Mouse (Mus musculus) inflammation-experienced regulatory T-cells, adult 6 months (primary cell): Measurements from ENCODE around the gene Rhoj. TPM values are rescaled to one million over a fixed set of nuclear protein-coding genes. Genes with fewer than 3 reads are reported as not detected.
"Not testable (repeated sequence)": the region's sequence is repeated elsewhere in the genome, so short reads cannot be mapped to it uniquely, and the experiment has no call there.

Experiments used
- ATAC-seq: one replicate; pipeline ENCODE4 v1.8.0; 2017
- polyA plus RNA-seq, 3 experiments: library from polyadenylated mRNA; unstranded; fragments of 100-300 nt; shearing (Covaris generic); gene quantifications; one replicate each; pipeline ENCODE4 v1.2.1; 2017

The Rhoj gene
- polyA plus RNA-seq, 3 experiments from 2014 or later = 0.30 to 1.0 TPM; not detected in 1

GRCm38 (mm10) chr12:75397077-75397476 is 89.0 kb downstream of the Rhoj start:
- no peak for ATAC-seq

GRCm38 (mm10) chr12:75412964-75413363 is 104.8 kb downstream of the Rhoj start:
- peak; percentile 46 for ATAC-seq

GRCm38 (mm10) chr12:75414991-75415390 is 106.9 kb downstream of the Rhoj start:
- no peak for ATAC-seq

GRCm38 (mm10) chr12:75416681-75417080 is 108.6 kb downstream of the Rhoj start, which contains the start of gene Gphb5:
TSS of gene Gphb5 (minus strand) at chr12:75416781.
- no peak for ATAC-seq

- ATAC-seq = no peak
Observed at GRCm38 (mm10) chr12:75424359-75424758, 116.2 kb downstream of the Rhoj start.

- ATAC-seq = no peak
Observed at GRCm38 (mm10) chr12:75424817-75425216, 116.7 kb downstream of the Rhoj start.

GRCm38 (mm10) chr12:75425882-75426281 is 117.8 kb downstream of the Rhoj start:
- no peak for ATAC-seq

GRCm38 (mm10) chr12:75428719-75429118 is 120.6 kb downstream of the Rhoj start:
- ATAC-seq = no peak

- ATAC-seq = no peak
Observed at GRCm38 (mm10) chr12:75429685-75430396, 121.7 kb downstream of the Rhoj start.

GRCm38 (mm10) chr12:75432400-75432799 is 124.3 kb downstream of the Rhoj start:
- not testable (repeated sequence) for ATAC-seq

GRCm38 (mm10) chr12:75446245-75446644 is 138.1 kb downstream of the Rhoj start:
- ATAC-seq = no peak

GRCm38 (mm10) chr12:75448921-75449320 is 140.8 kb downstream of the Rhoj start:
- no peak for ATAC-seq

- ATAC-seq = peak; percentile 66
Observed at GRCm38 (mm10) chr12:75449475-75449966, 141.4 kb downstream of the Rhoj start.

GRCm38 (mm10) chr12:75450011-75450410 is 141.9 kb downstream of the Rhoj start:
- peak; percentile 79 for ATAC-seq

GRCm38 (mm10) chr12:75450592-75450991 is 142.5 kb downstream of the Rhoj start:
- no peak for ATAC-seq

Other genes with a start within 250 kb of the Rhoj start
- gene Kcnh5, start 131.0 kb upstream of the Rhoj start, polyA plus RNA-seq = not detected
- not detected for gene Gphb5, start 108.5 kb downstream of the Rhoj start, polyA plus RNA-seq